Mouse (Mus musculus) cerebellum, adult 18-20 months (tissue): ENCODE results near the gene Uqcrfs1.

Source experiments
- DNase-seq, 2 experiments: peaks; one replicate each; pipeline ENCODE4 v3.0.0; 2021

Gene Uqcrfs1

GRCm38 (mm10) chr13:30544856-30545604 lies at the start of gene Uqcrfs1:
Gene Uqcrfs1 (minus strand): TSS chr13:30545362.
- peak; percentile 99 for DNase-seq

DNA sequence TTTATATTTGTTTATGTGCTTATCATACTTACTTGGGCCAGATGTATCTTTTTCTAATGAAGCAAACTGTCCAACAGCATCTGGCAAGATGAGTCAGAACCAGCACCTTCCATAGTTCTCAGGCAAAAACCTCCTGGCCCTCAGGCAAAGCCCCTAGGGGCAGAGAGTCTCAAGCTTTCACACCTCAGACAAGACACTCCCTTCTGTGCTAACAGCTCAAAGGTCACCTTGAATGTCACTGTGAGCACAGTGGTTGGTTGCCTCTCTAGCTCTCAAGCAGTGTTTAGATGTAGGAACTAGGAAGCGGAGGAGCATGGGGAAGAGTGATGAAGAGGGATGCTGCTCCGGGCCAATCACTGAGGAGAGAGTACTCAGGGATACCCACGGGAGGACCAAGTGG lies 40.6 kb upstream of the Uqcrfs1 start:
- no peak for DNase-seq

DNA sequence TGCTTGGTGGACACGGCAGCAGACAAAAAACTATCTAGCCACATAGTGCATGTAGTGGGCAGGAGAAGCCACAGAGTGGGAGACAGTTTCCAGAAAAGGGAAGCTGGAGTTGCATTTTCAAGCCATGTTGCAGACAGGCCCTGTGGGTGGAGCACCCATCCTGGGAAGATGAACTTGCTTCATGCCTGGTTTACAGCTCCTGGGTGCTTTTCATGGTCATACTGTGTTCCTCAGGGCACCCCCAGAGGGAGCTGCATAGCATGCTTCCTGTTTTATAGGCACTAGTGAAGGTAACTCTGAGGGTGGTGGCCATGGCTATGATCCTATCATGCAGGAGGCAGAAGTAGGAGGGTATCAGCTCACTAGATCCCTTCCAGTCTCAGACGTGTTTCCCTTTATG lies 37.4 kb upstream of the Uqcrfs1 start:
- DNase-seq, result no peak

DNA sequence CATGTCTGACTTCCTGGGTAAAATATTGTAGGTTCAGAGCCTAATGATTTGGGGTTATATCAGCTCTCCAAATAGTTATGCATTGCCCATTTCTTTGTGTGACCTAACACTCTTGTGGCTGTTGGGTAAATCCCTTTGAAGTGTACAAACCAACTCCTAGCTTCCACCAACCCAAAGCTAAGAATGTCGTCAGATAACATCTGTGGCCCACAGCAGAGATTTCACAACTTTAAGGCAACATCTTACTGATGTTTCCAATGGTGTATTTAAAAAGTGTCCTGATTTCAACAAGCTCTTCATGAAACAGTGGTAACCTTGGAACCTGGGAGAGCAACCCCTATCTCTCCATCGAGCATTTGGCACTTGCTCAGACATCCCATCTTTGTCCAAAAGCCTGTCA lies 33.6 kb upstream of the Uqcrfs1 start:
- DNase-seq, result no peak

- DNase-seq, result no peak
Observed at GRCm38 (mm10) chr13:30576819-30577218, 31.7 kb upstream of the Uqcrfs1 start.

- no peak for DNase-seq
Observed at GRCm38 (mm10) chr13:30572971-30573370, 27.8 kb upstream of the Uqcrfs1 start.

DNA sequence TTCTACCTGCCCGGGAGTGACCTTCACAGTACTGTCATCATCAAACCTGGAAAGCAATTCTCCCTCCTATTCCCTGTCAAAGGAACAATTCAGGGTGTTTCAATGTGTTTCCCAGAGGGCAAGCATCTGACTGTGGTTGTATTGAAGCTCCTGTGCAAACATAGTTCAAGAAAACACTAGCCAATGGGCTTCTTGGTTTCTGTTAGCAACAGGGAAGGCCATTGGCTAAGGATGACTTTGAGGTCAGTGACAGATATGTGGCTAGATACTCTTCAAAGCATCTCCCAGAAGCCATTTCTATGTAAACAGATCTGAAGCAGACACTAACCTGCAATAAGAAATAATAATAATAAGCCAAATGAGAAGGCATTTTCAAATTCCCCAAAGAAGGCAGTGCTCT lies 25.0 kb upstream of the Uqcrfs1 start:
- no peak for DNase-seq

DNA sequence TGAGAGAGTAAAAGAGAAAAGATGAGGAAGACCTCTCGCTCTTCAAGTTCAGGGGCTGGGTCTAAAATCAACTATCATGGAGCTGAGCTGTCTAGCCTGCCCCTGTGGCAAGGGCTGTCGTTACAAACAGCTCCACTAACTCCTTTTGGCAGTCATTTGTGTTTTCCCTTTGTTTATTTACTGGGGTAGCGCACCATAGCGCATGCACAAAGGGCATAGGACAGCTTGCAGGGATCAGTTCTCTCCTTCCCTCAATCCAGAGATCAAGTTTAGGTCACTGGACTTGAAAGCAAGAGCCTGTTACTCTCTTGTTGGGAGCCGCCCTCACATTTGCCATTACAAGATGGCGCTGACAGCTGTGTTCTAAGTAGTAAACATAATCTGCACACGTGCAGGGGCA lies 22.4 kb upstream of the Uqcrfs1 start:
- DNase-seq, result no peak

GRCm38 (mm10) chr13:30566767-30567166 lies 21.6 kb upstream of the Uqcrfs1 start:
- DNase-seq, result peak; percentile 11 to 12

- DNase-seq, result no peak
Observed at GRCm38 (mm10) chr13:30560603-30561002, 15.4 kb upstream of the Uqcrfs1 start.

- no peak for DNase-seq
Observed at GRCm38 (mm10) chr13:30560052-30560451, 14.9 kb upstream of the Uqcrfs1 start.

DNA sequence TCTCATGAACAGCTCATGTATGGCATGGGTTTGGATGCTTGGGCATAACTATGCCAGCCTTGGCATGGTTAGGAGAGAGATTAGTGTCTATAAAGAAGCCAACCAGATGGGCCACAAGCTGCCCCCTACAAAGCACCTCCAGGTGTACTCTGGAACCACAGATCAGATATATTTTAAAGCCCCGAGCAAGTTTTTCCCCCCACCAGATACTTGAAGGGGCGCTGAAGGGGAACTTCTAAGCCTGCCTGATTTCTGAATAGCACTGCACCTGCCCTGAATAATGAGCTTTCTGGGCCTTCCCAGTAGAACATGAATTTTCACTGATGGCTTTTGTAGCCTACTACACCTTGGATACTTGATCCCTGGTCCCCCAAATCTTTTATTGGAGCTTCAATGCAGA lies 12.6 kb upstream of the Uqcrfs1 start:
- no peak for DNase-seq

DNA sequence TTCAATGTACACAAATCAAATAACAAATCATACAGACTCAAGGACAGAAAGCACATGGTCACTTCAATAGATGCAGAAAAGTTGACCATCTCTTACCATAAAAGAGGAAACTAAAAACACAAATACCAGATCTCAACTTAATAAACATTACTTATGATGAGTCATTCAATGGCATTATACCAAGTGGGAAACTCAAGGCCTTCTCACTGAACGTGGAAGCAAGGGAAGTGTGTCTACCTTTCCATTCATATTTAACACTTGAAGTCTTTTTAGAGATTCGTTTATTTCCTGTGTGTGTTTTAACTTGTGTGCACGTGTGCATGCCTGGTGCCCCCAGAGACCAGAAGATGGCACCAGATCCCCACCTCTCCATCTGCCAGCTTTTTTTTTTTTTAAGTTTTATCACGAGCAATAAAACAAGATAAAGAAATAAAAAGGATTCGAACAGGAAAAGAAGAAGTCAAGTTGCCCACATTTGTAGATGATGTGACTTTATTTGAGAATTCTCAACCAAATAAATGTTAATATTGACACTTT lies 8.0 kb upstream of the Uqcrfs1 start:
- no peak for DNase-seq

DNA sequence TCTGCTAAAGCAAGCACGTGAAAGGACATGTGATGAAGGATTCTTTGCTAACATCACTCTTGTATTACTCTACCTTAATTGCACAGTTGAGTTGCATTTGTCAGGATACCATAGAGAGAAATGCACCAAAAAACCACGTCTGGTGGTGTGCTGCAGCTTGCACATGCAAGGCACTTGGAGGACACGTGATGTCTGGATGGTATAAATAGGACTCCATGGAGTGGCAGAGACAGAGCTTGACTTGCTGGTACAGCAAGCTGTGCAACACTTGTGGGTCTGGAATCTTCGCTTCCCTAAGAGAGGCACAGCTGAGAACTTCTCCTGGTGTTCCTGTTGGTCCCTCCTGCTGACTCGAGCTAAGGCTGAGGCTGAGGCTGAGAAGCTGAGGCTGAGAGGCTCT lies 4.2 kb upstream of the Uqcrfs1 start:
- no peak for DNase-seq

DNA sequence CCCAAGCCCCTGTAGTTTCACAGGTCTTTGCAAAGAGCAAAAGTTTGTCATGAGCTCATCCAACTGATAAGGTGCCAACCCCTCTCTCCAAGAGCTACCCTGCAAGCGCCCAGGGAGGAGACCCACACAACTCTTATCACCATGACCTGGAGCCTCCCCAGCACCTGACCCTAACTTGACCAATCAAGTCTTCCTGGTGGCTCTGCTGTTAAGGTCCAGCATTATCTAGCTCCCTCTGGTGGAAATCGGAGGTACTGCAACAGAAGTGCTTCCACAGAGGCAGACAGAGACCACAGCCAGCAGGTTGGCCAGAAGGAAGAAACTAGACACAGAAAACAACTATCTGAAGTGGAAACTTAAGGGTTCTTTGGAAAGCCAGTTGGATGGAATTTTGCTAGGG lies 3.7 kb upstream of the Uqcrfs1 start:
- DNase-seq, result peak; percentile 72 to 74

- peak; percentile 51 to 56 for DNase-seq
Observed at GRCm38 (mm10) chr13:30530761-30531160, 14.4 kb downstream of the Uqcrfs1 start.

DNA sequence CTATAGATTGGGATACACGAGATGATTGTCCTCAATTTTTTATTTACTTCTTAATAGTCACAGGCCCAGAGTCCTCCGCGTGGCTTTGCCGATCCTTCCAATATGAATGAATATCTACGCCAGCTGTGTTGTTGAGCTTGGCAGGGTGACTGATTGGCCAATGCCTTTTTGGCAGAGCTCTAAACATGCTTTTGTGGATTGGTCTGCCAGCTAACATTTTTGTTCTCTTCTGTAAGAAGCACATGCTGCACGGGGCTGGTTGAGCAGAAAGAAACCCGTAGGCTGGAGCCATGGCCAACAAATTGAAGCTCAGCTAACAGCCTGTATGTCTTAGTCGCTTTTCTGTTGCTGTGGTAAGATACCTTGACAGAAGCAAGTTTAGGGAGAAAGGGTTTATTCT lies 20.2 kb downstream of the Uqcrfs1 start:
- no peak for DNase-seq

DNA sequence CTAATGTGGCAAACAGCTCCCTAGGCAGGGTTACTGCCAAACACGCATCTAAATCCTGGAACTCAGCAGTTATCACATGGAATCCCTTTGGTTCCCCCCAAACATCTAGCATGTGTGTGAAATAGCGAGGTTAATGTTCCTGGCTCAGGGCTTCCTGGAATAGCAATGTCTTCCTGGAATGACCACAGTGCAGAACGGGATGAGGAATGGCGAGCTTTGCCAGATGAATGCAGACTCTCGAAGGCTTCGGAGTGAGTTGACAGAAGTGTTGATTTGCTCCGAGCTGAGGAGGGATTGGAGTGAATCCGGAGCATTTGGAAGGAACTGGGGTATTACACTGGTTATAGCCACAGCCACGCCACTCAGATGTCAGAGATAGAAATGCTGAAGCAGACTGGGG lies 21.2 kb downstream of the Uqcrfs1 start:
- no peak for DNase-seq

DNA sequence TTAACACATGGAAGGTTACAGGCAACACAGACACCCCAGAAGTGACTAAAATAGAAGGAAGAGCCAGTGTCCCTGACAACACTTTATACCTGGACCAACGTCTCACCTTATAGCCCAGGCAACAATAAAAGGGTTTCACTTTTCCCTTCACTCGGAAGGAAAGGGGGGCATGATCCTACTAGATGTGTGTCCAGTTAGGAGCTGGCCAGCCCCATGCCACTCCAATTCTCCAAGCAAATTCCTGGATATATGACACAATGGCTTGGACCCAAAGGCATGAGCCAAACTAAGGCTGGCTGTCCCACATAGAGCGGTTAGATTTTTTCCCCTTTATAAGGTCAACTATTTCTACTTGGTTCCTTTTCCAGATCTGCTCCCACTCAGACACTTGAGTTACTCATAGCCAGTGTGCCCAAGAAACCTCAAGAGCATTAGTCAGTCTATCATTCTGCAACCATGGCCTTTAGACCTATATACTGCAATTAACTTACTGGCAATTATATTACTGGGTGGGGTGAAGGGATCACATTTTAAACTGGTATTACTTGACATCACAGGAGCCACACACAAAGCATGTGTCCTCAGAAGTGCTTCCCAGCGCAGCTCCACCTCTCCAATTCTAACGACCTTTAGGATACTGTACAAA lies 21.8 kb downstream of the Uqcrfs1 start:
- DNase-seq, result no peak

DNA sequence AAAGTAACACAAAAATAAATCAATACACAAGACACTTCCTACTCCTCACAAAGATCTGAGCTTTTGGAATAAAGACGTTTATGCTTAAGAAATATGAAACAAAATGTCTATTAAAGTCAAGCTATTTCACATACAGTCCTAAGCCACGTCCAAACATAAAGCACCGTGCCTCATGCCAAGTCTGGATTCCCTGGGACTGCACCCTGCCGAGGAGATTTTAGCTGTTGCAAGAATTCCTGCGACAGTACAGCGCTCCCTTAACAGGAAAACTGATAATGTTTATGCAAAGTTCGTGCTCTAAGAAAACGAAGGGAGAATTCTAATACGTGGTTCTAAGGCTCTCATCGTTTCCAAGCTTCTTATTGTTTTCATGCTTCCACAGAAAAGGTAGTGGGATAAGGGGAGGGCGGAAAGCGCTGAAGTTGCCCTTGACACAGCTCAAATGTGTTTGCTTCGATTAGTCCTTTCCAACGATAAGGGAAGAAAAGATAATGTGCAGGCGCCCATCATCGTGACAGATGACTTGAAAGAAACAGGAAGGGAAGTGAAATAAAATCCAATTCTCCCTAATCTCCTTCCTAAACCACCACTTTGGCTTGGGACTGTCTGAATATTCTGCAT lies 23.8 kb downstream of the Uqcrfs1 start:
- DNase-seq, result no peak

GRCm38 (mm10) chr13:30518191-30518590 lies 27.0 kb downstream of the Uqcrfs1 start:
- DNase-seq, result no peak

- no peak for DNase-seq
Observed at GRCm38 (mm10) chr13:30507651-30508050, 37.5 kb downstream of the Uqcrfs1 start.

GRCm38 (mm10) chr13:30501860-30502395 lies 43.2 kb downstream of the Uqcrfs1 start:
- peak in 1 of 2 experiments; percentile 7 for DNase-seq
